Mouse (Mus musculus): ENCODE results near the gene Pgghg. TPM values are rescaled to one million over a fixed set of nuclear protein-coding genes. Genes with fewer than 3 reads are reported as not detected.

Gene Pgghg
- polyA plus RNA-seq, 1 experiment from 2014 or later = 12.5 TPM

DNA sequence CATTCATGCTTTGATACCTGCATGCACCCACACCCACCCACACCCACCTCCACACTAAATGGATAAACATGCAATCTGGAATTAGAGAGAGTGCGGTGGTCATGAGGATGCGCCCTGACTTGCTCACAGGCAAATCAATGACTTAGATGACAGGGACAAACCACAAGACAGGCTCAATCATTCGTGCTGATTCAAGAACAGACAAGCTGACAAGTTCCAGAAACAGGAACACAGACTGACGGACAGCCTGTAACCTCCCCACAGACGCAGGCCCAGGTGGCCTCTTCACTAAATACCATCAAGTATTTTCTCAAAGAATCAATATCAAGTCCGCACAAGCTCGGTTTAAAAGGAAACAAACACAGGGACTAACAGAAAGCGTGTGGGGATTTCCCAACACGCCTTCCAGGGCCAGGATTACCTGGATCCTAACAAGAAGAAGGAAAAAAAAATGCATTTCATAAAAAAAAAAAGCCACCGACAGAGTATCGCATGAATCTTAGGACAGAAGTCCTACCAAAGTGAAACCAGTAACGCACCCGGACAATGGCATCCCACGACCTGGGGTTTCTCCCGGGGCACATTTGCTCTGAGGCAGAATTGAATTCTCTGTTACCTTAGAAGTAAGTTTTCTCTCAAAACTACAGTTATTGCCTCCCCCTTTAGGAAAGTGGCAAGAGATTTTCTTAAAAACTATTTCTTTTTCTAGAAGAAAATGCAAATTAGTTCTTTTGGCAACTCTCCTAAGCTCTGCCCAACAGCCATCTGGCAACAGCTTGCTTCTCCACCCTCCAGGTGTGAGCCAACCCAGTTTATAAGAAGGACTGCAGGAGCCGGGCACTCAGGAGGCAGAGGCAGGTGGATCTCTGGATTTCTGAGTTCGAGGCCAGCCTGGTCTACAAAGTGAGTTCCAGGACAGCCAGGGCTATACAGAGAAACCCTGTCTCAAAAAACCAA, 46.3 kb downstream of the Pgghg start:
- no peak overlapping the region for H3K27ac ChIP-seq (ENCODE audit: low read depth, low read length)
- no peak for DNase-seq (ENCODE audit: low spot score, missing footprints)
- H3K9ac ChIP-seq (ENCODE audit: low read length) = no peak overlapping the region
- no peak overlapping the region for H3K4me2 ChIP-seq
- no peak for ATAC-seq (ENCODE audit: low FRiP score)
- no peaks in the 10 kb centered on the region for H3K36me3 ChIP-seq (ENCODE audit: control insufficient read depth, insufficient read depth, low read length)
- H3K4me3 ChIP-seq (ENCODE audit: low read depth, low read length) = no peak overlapping the region
- H3K9me3 ChIP-seq (ENCODE audit: control insufficient read depth, low read length) = no peaks in the 10 kb centered on the region
- no peaks in the 10 kb centered on the region for H3K27me3 ChIP-seq (ENCODE audit: control insufficient read depth, insufficient read depth, low read length)
- 88% methylated on average over 17 of the region's 17 CpGs for WGBS
- no peaks in the 10 kb centered on the region for H3K4me1 ChIP-seq (ENCODE audit: control insufficient read depth, insufficient read depth, low read length)

GRCm38 (mm10) chr7:140989022-140989421, 47.8 kb downstream of the Pgghg start:
- H3K27me3 ChIP-seq (ENCODE audit: control insufficient read depth, insufficient read depth, low read length) = no peaks in the 10 kb centered on the region
- H3K27ac ChIP-seq (ENCODE audit: low read depth, low read length) = no peak overlapping the region
- no peak overlapping the region for H3K9ac ChIP-seq (ENCODE audit: low read length)
- DNase-seq (ENCODE audit: low spot score, missing footprints) (no peak), ATAC-seq (ENCODE audit: low FRiP score) (no peak)
- H3K36me3 ChIP-seq (ENCODE audit: control insufficient read depth, insufficient read depth, low read length) = no peaks in the 10 kb centered on the region
- no peaks in the 10 kb centered on the region for H3K9me3 ChIP-seq (ENCODE audit: control insufficient read depth, low read length)
- H3K4me3 ChIP-seq (ENCODE audit: low read depth, low read length) = no peak overlapping the region
- 60% methylated on average over 4 of the region's 4 CpGs for WGBS
- no peaks in the 10 kb centered on the region for H3K4me1 ChIP-seq (ENCODE audit: control insufficient read depth, insufficient read depth, low read length)
- no peak overlapping the region for H3K4me2 ChIP-seq

GRCm38 (mm10) chr7:140990185-140990584, 49.0 kb downstream of the Pgghg start:
- Histone ChIP-seq H3K4me2 (no peak overlapping the region), H3K4me1 (ENCODE audit: control insufficient read depth, insufficient read depth, low read length) (no peaks in the 10 kb centered on the region)

DNA sequence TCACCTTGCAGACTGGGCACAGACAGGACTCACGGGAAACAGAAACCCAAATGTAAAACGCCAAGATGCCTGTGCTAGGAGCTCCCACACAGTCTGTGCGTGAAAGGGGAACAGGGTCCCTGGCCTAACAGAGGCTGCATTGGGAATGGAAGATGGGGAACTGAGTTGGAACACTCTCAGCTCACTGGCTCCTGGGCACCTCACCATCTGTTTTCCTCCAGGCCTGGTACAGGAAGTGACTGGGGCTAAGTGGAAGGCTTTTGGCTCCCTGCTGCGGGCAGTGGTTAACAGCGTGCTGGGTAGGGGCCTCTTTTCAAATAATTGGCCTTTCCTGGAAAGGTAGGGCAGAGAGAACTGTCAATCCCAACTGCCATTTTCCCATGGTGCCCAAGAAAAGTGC, 49.4 kb downstream of the Pgghg start:
- DNase-seq (ENCODE audit: low spot score, missing footprints) = no peak
- H3K9ac ChIP-seq (ENCODE audit: low read length) = no peak overlapping the region
- 76% methylated on average over 5 of the region's 5 CpGs for WGBS
- no peak overlapping the region for H3K27ac ChIP-seq (ENCODE audit: low read depth, low read length)
- no peaks in the 10 kb centered on the region for H3K4me1 ChIP-seq (ENCODE audit: control insufficient read depth, insufficient read depth, low read length)
- H3K4me2 ChIP-seq = no peak overlapping the region
- no peaks in the 10 kb centered on the region for H3K27me3 ChIP-seq (ENCODE audit: control insufficient read depth, insufficient read depth, low read length)
- no peak overlapping the region for H3K4me3 ChIP-seq (ENCODE audit: low read depth, low read length)
- ATAC-seq (ENCODE audit: low FRiP score) = no peak
- no peaks in the 10 kb centered on the region for H3K36me3 ChIP-seq (ENCODE audit: control insufficient read depth, insufficient read depth, low read length)
- H3K9me3 ChIP-seq (ENCODE audit: control insufficient read depth, low read length) = no peaks in the 10 kb centered on the region

More at GRCm38 (mm10) chr7:140990185-140990584, 49.0 kb downstream of the Pgghg start:
- H3K4me3 ChIP-seq (ENCODE audit: low read depth, low read length) = no peak overlapping the region
- H3K36me3 ChIP-seq (ENCODE audit: control insufficient read depth, insufficient read depth, low read length) = no peaks in the 10 kb centered on the region
- H3K27me3 ChIP-seq (ENCODE audit: control insufficient read depth, insufficient read depth, low read length) = no peaks in the 10 kb centered on the region
- H3K9ac ChIP-seq (ENCODE audit: low read length) = no peak overlapping the region
- DNase-seq (ENCODE audit: low spot score, missing footprints) = no peak
- H3K27ac ChIP-seq (ENCODE audit: low read depth, low read length) = no peak overlapping the region
- no peak for ATAC-seq (ENCODE audit: low FRiP score)
- no peaks in the 10 kb centered on the region for H3K9me3 ChIP-seq (ENCODE audit: control insufficient read depth, low read length)
- 76% methylated on average over 6 of the region's 6 CpGs for WGBS

DNA sequence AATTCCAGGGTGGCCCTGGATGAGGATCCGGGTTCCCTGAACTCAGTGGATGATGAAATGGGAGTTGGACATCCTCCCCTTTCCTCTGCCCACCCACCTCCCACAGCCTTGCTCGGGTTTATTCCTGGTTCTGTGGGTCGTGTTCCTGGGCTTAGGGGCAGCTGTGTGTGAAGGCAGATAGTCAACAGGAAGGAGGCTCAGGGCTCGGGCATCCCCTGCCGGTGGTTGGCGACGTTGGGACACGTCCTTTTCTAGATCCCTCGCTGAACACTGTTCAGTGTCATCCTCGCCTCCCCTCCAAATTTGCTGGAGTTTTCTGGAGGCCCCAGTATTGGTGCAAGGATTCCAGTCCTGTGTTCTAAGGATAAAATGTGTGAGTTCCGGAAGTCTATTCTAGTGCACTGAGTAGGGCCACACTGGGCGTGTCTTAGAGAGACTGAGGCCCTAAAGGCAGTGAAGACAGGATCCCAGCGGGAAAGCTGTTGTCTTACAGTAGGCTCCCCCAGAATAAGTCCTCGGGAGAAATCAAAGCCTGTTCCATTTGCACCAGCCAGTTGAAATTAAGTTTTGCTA, 50.0 kb downstream of the Pgghg start:
- Histone ChIP-seq H3K9me3 (ENCODE audit: control insufficient read depth, low read length) (no peaks in the 10 kb centered on the region), H3K27me3 (ENCODE audit: control insufficient read depth, insufficient read depth, low read length) (no peaks in the 10 kb centered on the region), H3K9ac (ENCODE audit: low read length) (no peak overlapping the region), H3K4me2 (no peak overlapping the region), H3K4me1 (ENCODE audit: control insufficient read depth, insufficient read depth, low read length) (no peaks in the 10 kb centered on the region), H3K27ac (ENCODE audit: low read depth, low read length) (no peak overlapping the region), H3K36me3 (ENCODE audit: control insufficient read depth, insufficient read depth, low read length) (no peaks in the 10 kb centered on the region), H3K4me3 (ENCODE audit: low read depth, low read length) (no peak overlapping the region)
- 92% methylated on average over 14 of the region's 14 CpGs for WGBS
- DNase-seq (ENCODE audit: low spot score, missing footprints) = no peak
- no peak for ATAC-seq (ENCODE audit: low FRiP score)

Other genes starting within 250 kb of the Pgghg start
- gene Olfr541, start 244.1 kb upstream of the Pgghg start, polyA plus RNA-seq (2014; fragmentation: Nextera tagmentation; extraction: Ambion mirVana) = not detected in 2 replicates
- not detected in 2 replicates for gene Cyp2e1, start 177.7 kb upstream of the Pgghg start, polyA plus RNA-seq (2014; fragmentation: Nextera tagmentation; extraction: Ambion mirVana)
- gene Syce1, start 153.5 kb upstream of the Pgghg start, polyA plus RNA-seq (2014; fragmentation: Nextera tagmentation; extraction: Ambion mirVana) = 0.12 TPM in 1 of 2 replicates, not detected in the other
- 5.4 and 7.1 TPM in 2 replicates for gene Zfp941, start 119.2 kb upstream of the Pgghg start, polyA plus RNA-seq (2014; fragmentation: Nextera tagmentation; extraction: Ambion mirVana)
- gene Urah, start 106.4 kb upstream of the Pgghg start, polyA plus RNA-seq (2014; fragmentation: Nextera tagmentation; extraction: Ambion mirVana) = not detected in 2 replicates
- gene Scgb1c1, start 95.8 kb upstream of the Pgghg start, polyA plus RNA-seq (2014; fragmentation: Nextera tagmentation; extraction: Ambion mirVana) = not detected in 2 replicates
- not detected in 2 replicates for gene Odf3, start 93.6 kb upstream of the Pgghg start, polyA plus RNA-seq (2014; fragmentation: Nextera tagmentation; extraction: Ambion mirVana)
- not detected in 2 replicates for gene Gm45785, start 85.1 kb upstream of the Pgghg start, polyA plus RNA-seq (2014; fragmentation: Nextera tagmentation; extraction: Ambion mirVana)
- gene Ric8a, start 84.4 kb upstream of the Pgghg start, polyA plus RNA-seq (2014; fragmentation: Nextera tagmentation; extraction: Ambion mirVana) = 60.4 and 65.5 TPM in 2 replicates
- gene Bet1l, start 83.8 kb upstream of the Pgghg start, polyA plus RNA-seq (2014; fragmentation: Nextera tagmentation; extraction: Ambion mirVana) = 23.9 and 25.3 TPM in 2 replicates
- 173 and 182 TPM in 2 replicates for gene Psmd13, start 59.4 kb upstream of the Pgghg start, polyA plus RNA-seq (2014; fragmentation: Nextera tagmentation; extraction: Ambion mirVana)
- 18.4 and 21.6 TPM in 2 replicates for gene Sirt3, start 59.1 kb upstream of the Pgghg start, polyA plus RNA-seq (2014; fragmentation: Nextera tagmentation; extraction: Ambion mirVana)
- gene Cox8b, start 40.9 kb upstream of the Pgghg start, polyA plus RNA-seq (2014; fragmentation: Nextera tagmentation; extraction: Ambion mirVana) = not detected in 2 replicates
- 0.08 and 0.21 TPM in 2 replicates for gene Nlrp6, start 20.5 kb upstream of the Pgghg start, polyA plus RNA-seq (2014; fragmentation: Nextera tagmentation; extraction: Ambion mirVana)
- 0.20 TPM in 1 of 2 replicates, not detected in the other for gene Ifitm5, start 8.9 kb downstream of the Pgghg start, polyA plus RNA-seq (2014; fragmentation: Nextera tagmentation; extraction: Ambion mirVana)
- not detected in 2 replicates for gene Gm45717, start 14.5 kb downstream of the Pgghg start, polyA plus RNA-seq (2014; fragmentation: Nextera tagmentation; extraction: Ambion mirVana)
- gene Ifitm2, start 14.6 kb downstream of the Pgghg start, polyA plus RNA-seq (2014; fragmentation: Nextera tagmentation; extraction: Ambion mirVana) = 198 and 207 TPM in 2 replicates
- 8.0 and 9.5 TPM in 2 replicates for gene Ifitm1, start 25.8 kb downstream of the Pgghg start, polyA plus RNA-seq (2014; fragmentation: Nextera tagmentation; extraction: Ambion mirVana)
- 13.5 and 14.0 TPM in 2 replicates for gene Ifitm3, start 69.4 kb downstream of the Pgghg start, polyA plus RNA-seq (2014; fragmentation: Nextera tagmentation; extraction: Ambion mirVana)
- gene Ifitm6, start 76.5 kb downstream of the Pgghg start, polyA plus RNA-seq (2014; fragmentation: Nextera tagmentation; extraction: Ambion mirVana) = not detected in 2 replicates
- gene Gm17387, start 87.7 kb downstream of the Pgghg start, polyA plus RNA-seq (2014; fragmentation: Nextera tagmentation; extraction: Ambion mirVana) = not detected in 2 replicates
- 18.8 and 19.5 TPM in 2 replicates for gene B4galnt4, start 119.7 kb downstream of the Pgghg start, polyA plus RNA-seq (2014; fragmentation: Nextera tagmentation; extraction: Ambion mirVana)
- 0.82 and 0.84 TPM in 2 replicates for gene Pkp3, start 136.8 kb downstream of the Pgghg start, polyA plus RNA-seq (2014; fragmentation: Nextera tagmentation; extraction: Ambion mirVana)
- 1.2 and 1.8 TPM in 2 replicates for gene Sigirr, start 159.2 kb downstream of the Pgghg start, polyA plus RNA-seq (2014; fragmentation: Nextera tagmentation; extraction: Ambion mirVana)
- gene Ano9, start 176.4 kb downstream of the Pgghg start, polyA plus RNA-seq (2014; fragmentation: Nextera tagmentation; extraction: Ambion mirVana) = 0.12 TPM in 1 of 2 replicates, not detected in the other
- gene Ptdss2, start 181.0 kb downstream of the Pgghg start, polyA plus RNA-seq (2014; fragmentation: Nextera tagmentation; extraction: Ambion mirVana) = 68.6 and 70.7 TPM in 2 replicates
- 54.6 and 56.7 TPM in 2 replicates for gene Rnh1, start 231.5 kb downstream of the Pgghg start, polyA plus RNA-seq (2014; fragmentation: Nextera tagmentation; extraction: Ambion mirVana)

All from midbrain, embryonic 11.5 days (tissue).